Mouse (Mus musculus) stomach, embryonic 16.5 days (tissue): ENCODE measurements around the gene Kcns1. TPM values are rescaled to one million over a fixed set of nuclear protein-coding genes. Genes with fewer than 3 reads are reported as not detected.

ENCODE experiments used
- ATAC-seq: fragments of 200-750 bp; cut with Nextera tagmentation; 2 replicates; pipeline ENCODE4 v1.8.0; 2017; ENCODE audit warnings: moderate number of reproducible peaks, moderate TSS enrichment; ENCODE audit not compliant: insufficient read depth, low FRiP score
- H3K27ac ChIP-seq: fragments of 300-500 bp; sonication (generic); 2 replicates; pipeline ENCODE4 v1.5.1; 2014; ENCODE audit warnings: low read length
- H3K27me3 ChIP-seq: fragments of 300-500 bp; sonication (generic); 2 replicates; pipeline ENCODE4 v1.6.1; 2014; ENCODE audit warnings: low read length, control low read depth, mixed read lengths; ENCODE audit not compliant: control insufficient read depth, insufficient read depth
- H3K36me3 ChIP-seq: fragments of 300-500 bp; sonication (generic); 2 replicates; pipeline ENCODE4 v1.6.1; 2014; ENCODE audit warnings: low read length; ENCODE audit not compliant: control insufficient read depth, insufficient read depth
- H3K4me1 ChIP-seq: fragments of 300-500 bp; sonication (generic); 2 replicates; pipeline ENCODE4 v1.6.1; 2014; ENCODE audit warnings: low read length, control low read depth, mixed read lengths; ENCODE audit not compliant: control insufficient read depth, insufficient read depth
- H3K4me2 ChIP-seq: fragments of 300-500 bp; sonication (generic); 2 replicates; pipeline ENCODE4 v1.6.1; 2014; ENCODE audit warnings: low read depth, low read length, mixed read lengths
- H3K4me3 ChIP-seq: fragments of 300-500 bp; sonication (generic); replicated peaks from 2 replicates; pipeline ENCODE4 v1.5.1; 2014; ENCODE audit warnings: mild to moderate bottlenecking, low read length
- H3K9ac ChIP-seq: fragments of 300-500 bp; sonication (generic); 2 replicates; pipeline ENCODE4 v1.6.1; 2014; ENCODE audit warnings: low read length
- H3K9me3 ChIP-seq: fragments of 300-500 bp; sonication (generic); replicated peaks from 2 replicates; pipeline ENCODE4 v1.6.1; 2016; ENCODE audit warnings: low read length, control low read depth; ENCODE audit not compliant: control insufficient read depth
- WGBS: fragments of 180-500 bp; shearing (Covaris S2); extraction: QIAGEN DNeasy Blood & Tissue Kit; methylation state at CpG from one replicate; pipeline ENCODE4 v1.1.7; 2014; 5-methylcytosine and 5-hydroxymethylcytosine counted together
- polyA plus RNA-seq: library from polyadenylated mRNA; unstranded; fragments of >200 nt; fragmentation: Nextera tagmentation; extraction: Ambion mirVana; gene quantifications from 2 replicates; pipeline ENCODE4 v1.2.1, GENCODE M21; 2015

Kcns1 gene
- polyA plus RNA-seq, 1 experiment from 2014 or later: 0.14 TPM

- H3K9me3 ChIP-seq: no peaks in the 10 kb centered on the region
- 90% methylated on average over 6 of the region's 6 CpGs for WGBS
Measured at GRCm38 (mm10) chr2:164119503-164119902, 51.4 kb downstream of the Kcns1 start.

GRCm38 (mm10) chr2:164115531-164115930 lies 55.4 kb downstream of the Kcns1 start:
- Histone ChIP-seq H3K27me3 (no peaks in the 10 kb centered on the region), H3K4me3 (no peak overlapping the region)
- WGBS: 85% methylated on average over 10 of the region's 10 CpGs

More at GRCm38 (mm10) chr2:164119503-164119902, 51.4 kb downstream of the Kcns1 start:
- Histone ChIP-seq H3K9ac (no peak overlapping the region), H3K36me3 (0 out of 2 replicates have a peak, but pooled peaks cover 4% of the 10 kb centered on the region), H3K4me3 (no peak overlapping the region), H3K27me3 (no peaks in the 10 kb centered on the region), H3K4me2 (no peak overlapping the region), H3K27ac (no peak overlapping the region), H3K4me1 (no peaks in the 10 kb centered on the region)
- no peak for ATAC-seq

GRCm38 (mm10) chr2:164114051-164114450 lies 56.9 kb downstream of the Kcns1 start:
- H3K36me3 ChIP-seq: 0 out of 2 replicates have a peak, but pooled peaks cover 4% of the 10 kb centered on the region
- H3K27ac ChIP-seq: no peak overlapping the region
- H3K4me3 ChIP-seq: no peak overlapping the region
- no peaks in the 10 kb centered on the region for H3K9me3 ChIP-seq
- no peak overlapping the region for H3K4me2 ChIP-seq
- WGBS: 89% methylated on average over 6 of the region's 6 CpGs
- no peaks in the 10 kb centered on the region for H3K4me1 ChIP-seq
- ATAC-seq: no peak
- H3K27me3 ChIP-seq: no peaks in the 10 kb centered on the region
- no peak overlapping the region for H3K9ac ChIP-seq

More at GRCm38 (mm10) chr2:164115531-164115930, 55.4 kb downstream of the Kcns1 start:
- Histone ChIP-seq H3K27ac (no peak overlapping the region), H3K9ac (no peak overlapping the region), H3K36me3 (0 out of 2 replicates have a peak, but pooled peaks cover 4% of the 10 kb centered on the region), H3K4me1 (no peaks in the 10 kb centered on the region), H3K9me3 (no peaks in the 10 kb centered on the region), H3K4me2 (no peak overlapping the region)
- no peak for ATAC-seq

Other genes starting within 250 kb of the Kcns1 start
- 272 and 274 TPM in 2 replicates for gene Ywhab, start 176.2 kb downstream of the Kcns1 start, polyA plus RNA-seq
- 0.75 and 0.87 TPM in 2 replicates for gene Pabpc1l, start 145.7 kb downstream of the Kcns1 start, polyA plus RNA-seq
- 19.3 and 20.9 TPM in 2 replicates for gene Stk4, start 100.8 kb downstream of the Kcns1 start, polyA plus RNA-seq
- gene Tomm34, start 99.9 kb downstream of the Kcns1 start, polyA plus RNA-seq: 46.3 and 50.8 TPM in 2 replicates
- 11.0 and 27.7 TPM in 2 replicates for gene Wfdc5, start 11.6 kb upstream of the Kcns1 start, polyA plus RNA-seq
- 0.31 TPM in 1 of 2 replicates, not detected in the other for gene Wfdc12, start 19.5 kb upstream of the Kcns1 start, polyA plus RNA-seq
- gene Wfdc15a, start 29.0 kb upstream of the Kcns1 start, polyA plus RNA-seq: not detected in 2 replicates
- gene Wfdc15b, start 50.5 kb upstream of the Kcns1 start, polyA plus RNA-seq: 56.1 and 65.1 TPM in 2 replicates
- not detected in 2 replicates for gene Svs2, start 67.4 kb upstream of the Kcns1 start, polyA plus RNA-seq
- gene Svs3b, start 85.5 kb upstream of the Kcns1 start, polyA plus RNA-seq: not detected in 2 replicates
- not detected in 2 replicates for gene Svs4, start 107.3 kb upstream of the Kcns1 start, polyA plus RNA-seq
- not detected in 2 replicates for gene Svs3a, start 118.2 kb upstream of the Kcns1 start, polyA plus RNA-seq
- gene Svs6, start 145.6 kb upstream of the Kcns1 start, polyA plus RNA-seq: not detected in 2 replicates
- not detected in 2 replicates for gene Svs5, start 161.6 kb upstream of the Kcns1 start, polyA plus RNA-seq
- gene Slpi, start 218.0 kb upstream of the Kcns1 start, polyA plus RNA-seq: 35.5 and 46.1 TPM in 2 replicates
- gene Rbpjl, start 232.0 kb upstream of the Kcns1 start, polyA plus RNA-seq: 41.3 and 45.2 TPM in 2 replicates
- gene Matn4, start 234.0 kb upstream of the Kcns1 start, polyA plus RNA-seq: 6.4 and 8.9 TPM in 2 replicates